Mouse (Mus musculus) neutrophil, adult 5-6 weeks (primary cell): Measurements from ENCODE around the gene Kcnj16. TPM values are rescaled to one million over a fixed set of nuclear protein-coding genes. Genes with fewer than 3 reads are reported as not detected.

Experiments used
- ATAC-seq: fragments of 151-379, 151-347 bp; 2 replicates; pipeline ENCODE4 v1.8.0; 2017; ENCODE audit warnings: mild to moderate bottlenecking, moderate TSS enrichment; ENCODE audit not compliant: insufficient number of reproducible peaks, poor library complexity, low FRiP score, severe bottlenecking; ENCODE audit errors: extremely low read depth
- total RNA-seq: library from RNA; stranded (forward); fragments of 200-1000 nt; gene quantifications from 2 replicates; pipeline ENCODE4 v1.2.3, GENCODE M21; 2017

The Kcnj16 gene
- total RNA-seq = 0.74 and 1.9 TPM in 2 replicates

GRCm38 (mm10) chr11:110967762-110968135, at the start of gene Kcnj16:
TSS of gene Kcnj16 (plus strand) at chr11:110968033.
- no peak for ATAC-seq

DNA sequence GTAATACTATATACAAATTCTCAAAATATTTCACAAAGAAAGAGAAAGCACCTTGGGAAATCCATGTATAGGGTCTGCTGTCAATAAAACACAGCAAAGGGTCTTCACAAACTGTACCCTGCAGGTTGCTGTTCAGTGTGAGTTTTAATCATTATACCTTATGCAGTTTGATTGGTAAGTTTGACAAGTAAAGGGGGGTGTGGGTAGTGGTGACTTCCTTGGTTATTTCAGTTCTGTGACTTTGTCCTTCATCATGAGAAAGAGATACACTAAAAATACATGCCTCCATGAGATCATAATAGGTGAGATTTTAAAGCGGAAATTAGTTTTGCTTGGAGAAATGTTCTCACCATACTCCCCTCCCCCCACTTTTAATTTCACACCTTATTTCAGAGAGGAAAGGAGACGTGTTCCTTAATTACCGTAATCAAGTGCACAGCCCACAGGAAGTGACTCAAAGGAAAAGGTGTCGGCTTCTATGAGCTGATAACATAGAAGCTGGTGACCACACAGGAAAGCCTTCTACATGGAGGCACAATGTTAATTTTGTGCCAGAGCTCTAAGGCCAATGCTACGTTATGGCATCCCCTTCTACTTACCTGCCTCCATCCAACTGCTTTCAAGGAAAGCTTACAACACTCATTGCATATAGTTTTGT, 48.9 kb upstream of the Kcnj16 start:
- no peak for ATAC-seq

DNA sequence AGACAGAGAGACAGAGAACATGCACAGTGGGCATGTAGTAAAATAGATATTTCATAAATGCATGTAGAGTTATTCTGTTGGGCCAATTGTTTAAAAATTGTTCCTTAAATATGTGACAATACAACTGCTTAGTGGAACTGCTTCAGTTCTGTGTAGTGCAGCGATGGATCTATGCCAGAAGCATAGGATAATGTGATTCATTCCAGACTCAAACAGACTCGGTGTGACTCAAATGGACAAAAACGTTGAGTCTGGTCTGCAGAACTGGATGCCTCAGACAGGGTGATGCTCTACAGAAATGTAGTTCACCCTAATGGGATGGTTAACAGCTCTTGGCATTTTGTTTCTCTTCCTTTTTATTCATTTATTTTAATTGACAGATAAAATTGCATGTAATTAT, 32.1 kb upstream of the Kcnj16 start:
- ATAC-seq = no peak

GRCm38 (mm10) chr11:110942280-110942679, 25.6 kb upstream of the Kcnj16 start:
- no peak for ATAC-seq

DNA sequence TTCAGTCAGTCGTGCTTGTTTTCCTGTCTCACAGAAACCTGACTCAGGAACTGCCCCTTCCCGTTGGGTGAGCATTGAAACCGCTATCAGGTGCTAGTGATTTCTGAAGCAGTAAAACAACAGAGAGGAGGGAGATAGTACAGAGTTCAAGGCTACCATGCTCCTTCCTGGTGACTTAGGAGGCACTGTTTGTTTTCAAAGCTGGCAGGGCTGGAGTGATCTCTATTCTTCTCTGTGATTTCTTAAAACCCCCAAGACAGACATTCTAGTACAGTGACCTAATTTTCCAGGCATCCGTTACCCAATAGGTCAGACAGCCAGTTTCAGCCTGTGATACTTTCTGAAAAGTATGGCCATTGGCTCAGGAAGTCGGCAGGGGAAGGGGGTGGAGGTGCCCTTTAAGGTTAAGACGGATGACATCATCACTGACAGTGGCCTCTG, 25.1 kb upstream of the Kcnj16 start:
- ATAC-seq = no peak

DNA sequence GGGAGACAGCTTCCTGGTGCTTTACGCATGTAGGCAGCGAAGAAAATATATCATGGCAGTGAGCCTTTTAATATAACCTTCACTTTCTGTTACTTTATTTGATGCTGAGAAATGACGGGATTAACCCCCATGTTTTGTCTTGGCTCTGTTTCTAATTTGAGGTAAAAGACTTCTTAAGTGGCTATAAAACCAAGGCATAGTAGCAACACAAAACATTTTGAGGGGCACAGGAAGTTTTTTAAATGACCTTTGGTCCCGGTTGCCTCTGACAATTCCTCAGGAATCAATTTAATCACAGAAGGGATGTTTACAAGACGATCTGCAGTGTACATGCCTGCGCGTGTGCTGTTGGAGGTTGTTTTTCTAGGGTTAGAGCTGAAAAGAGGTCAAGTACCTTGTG, 11.2 kb upstream of the Kcnj16 start:
- no peak for ATAC-seq

GRCm38 (mm10) chr11:110961592-110962021, 6.2 kb upstream of the Kcnj16 start:
- ATAC-seq = peak; percentile 66; the same call in 1 of the 2 replicates

- ATAC-seq = no peak
Observed at GRCm38 (mm10) chr11:110967019-110967761, 643 bp upstream of the Kcnj16 start.

DNA sequence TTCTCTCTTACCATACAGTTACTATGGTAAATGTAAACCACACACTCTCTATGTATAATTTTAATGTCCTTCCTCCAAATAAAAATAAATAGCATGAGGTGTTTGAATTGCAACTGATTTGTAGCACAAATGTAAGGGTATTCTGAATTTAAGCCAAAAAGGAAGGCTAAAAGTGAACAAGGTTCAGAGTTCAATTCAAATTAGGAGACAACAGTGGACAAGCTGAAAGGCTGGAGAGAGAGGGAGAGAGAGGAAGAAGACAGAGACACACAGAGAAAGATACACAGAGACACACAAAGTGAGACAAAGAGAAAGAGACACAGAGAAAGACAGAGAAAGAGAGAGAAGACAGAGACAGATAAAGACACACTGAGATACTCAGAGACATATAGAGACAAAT, 1.1 kb downstream of the Kcnj16 start:
- ATAC-seq = no peak

- ATAC-seq = no peak
Observed at GRCm38 (mm10) chr11:110985508-110985907, 17.7 kb downstream of the Kcnj16 start.

DNA sequence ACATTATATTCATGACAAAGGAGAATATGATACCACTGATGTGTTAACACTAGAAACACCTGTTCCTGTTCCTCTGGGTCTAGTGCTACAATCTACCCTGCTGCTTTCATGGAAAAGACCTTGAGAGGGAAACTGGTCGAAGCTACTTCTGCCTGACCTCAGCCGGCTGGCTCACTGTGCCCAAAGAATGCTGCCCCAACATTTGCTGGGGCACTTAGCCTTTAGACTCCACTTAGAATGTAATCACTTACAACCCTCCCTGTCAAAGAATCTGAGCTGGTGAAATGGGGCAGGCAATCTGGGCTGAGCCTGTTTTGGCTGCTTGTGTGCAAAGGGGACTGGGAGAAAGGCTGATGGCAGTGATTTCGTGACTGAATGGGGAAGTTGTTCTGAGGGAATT, 18.1 kb downstream of the Kcnj16 start:
- ATAC-seq = no peak

- peak; percentile 92 for ATAC-seq
Observed at GRCm38 (mm10) chr11:110993616-110994015, 25.8 kb downstream of the Kcnj16 start.

- no peak for ATAC-seq
Observed at GRCm38 (mm10) chr11:110997211-110997610, 29.4 kb downstream of the Kcnj16 start.

DNA sequence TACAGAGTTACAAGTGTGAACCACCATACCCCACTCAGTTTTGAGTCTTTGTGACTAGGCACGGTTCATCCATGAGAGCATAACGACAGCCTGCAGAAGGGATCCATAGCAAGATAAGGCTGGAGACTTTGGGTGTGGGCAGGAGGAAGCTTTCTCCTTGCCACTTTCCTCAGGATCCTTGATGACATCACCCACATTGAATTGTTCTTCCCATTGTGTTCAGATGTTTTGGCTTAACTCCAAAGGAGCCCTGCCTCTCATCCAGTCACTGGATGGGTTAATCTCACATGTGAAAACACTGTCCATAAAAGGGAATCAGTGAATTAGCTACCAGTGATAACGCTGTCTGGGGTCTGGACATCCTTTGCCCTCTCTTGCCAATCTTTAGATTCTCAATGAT, 37.3 kb downstream of the Kcnj16 start:
- no peak for ATAC-seq

- ATAC-seq = no peak
Observed at GRCm38 (mm10) chr11:111009471-111009870, 41.6 kb downstream of the Kcnj16 start.

DNA sequence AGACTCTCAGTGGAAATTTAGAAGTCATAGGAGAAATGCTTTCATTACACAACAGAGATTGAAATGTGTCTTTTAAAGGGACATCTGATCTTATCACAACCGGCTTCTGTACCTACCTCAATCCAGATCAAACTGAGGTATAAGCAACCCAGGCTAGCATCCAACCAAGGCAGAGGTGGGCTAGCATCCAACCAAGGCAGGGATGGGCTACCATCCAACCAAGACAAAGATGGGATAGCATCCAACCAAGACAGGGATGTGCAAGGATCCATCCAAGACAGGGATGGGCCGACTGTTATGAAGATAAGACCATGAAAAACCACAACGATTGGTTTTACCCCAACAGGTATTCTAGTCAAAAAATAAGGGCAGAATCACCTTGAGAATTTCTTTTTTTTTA, 48.4 kb downstream of the Kcnj16 start:
- no peak for ATAC-seq

DNA sequence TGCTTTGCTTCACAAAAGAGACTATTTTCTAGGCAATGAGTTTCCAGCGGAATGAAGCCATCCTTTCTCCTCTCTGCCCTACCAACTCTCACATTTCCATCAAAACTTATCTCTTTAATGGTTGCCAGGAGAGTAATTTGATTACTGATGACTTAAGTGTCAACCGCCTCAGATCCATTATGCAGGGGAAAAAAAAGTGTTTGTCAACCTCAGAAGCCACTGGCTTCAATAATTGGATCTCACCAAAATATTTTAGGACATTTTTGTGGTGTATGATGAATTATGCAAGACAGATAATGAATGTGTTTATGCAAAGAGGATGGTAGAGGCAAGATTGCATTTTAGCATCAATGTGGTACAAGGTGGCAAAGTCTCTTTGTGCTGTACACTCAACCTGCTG, 52.4 kb downstream of the Kcnj16 start:
- ATAC-seq = no peak

- no peak for ATAC-seq
Observed at GRCm38 (mm10) chr11:111022681-111023281, 54.9 kb downstream of the Kcnj16 start.

- ATAC-seq = peak; percentile 44; the same call in 1 of the 2 replicates
Observed at GRCm38 (mm10) chr11:111042175-111042574, 74.3 kb downstream of the Kcnj16 start.

- ATAC-seq = no peak
Observed at GRCm38 (mm10) chr11:111043298-111043697, 75.5 kb downstream of the Kcnj16 start.
